23 mouse cellular contexts compared by ENCODE assay signal in genomic region chr6:36137223-36137622, GRCm38 (mm10).
"Had no signal": no experiment of that assay in that cellular context is flagged by ENCODE, and none has a peak within 500 bp of the region (broad histone marks: within the 10 kb centered on the region; RNA-seq: fewer than 3 reads in every experiment).

No protein-coding gene starts in this region.

- DNase-seq: gastrocnemius, adult 2 months; gastrocnemius, postnatal 10 days; gastrocnemius, postnatal 25 days; heart, adult 2 months; heart, postnatal 14 days; heart, postnatal 36 days; kidney, adult 11 months; kidney, adult 8-10 months; kidney, postnatal 10 days; kidney, postnatal 25 days; layer of hippocampus, adult 9-11 months; liver had no signal

- H3K36me3 ChIP-seq: heart, embryonic 13.5 days; heart, embryonic 15.5 days; hindbrain, embryonic 13.5 days; hindbrain, embryonic 15.5 days; limb, embryonic 10.5 days; limb, embryonic 12.5 days had no signal

- H3K9me3 ChIP-seq: heart, embryonic 15.5 days; hindbrain, embryonic 15.5 days; limb, embryonic 10.5 days had no signal

- H3K27me3 ChIP-seq: heart, embryonic 13.5 days; heart, embryonic 15.5 days; hindbrain, embryonic 13.5 days; hindbrain, embryonic 15.5 days; limb, embryonic 12.5 days had no signal

- H3K4me2 ChIP-seq: heart, embryonic 11.5 days; heart, embryonic 13.5 days; heart, embryonic 15.5 days; hindbrain, embryonic 13.5 days; hindbrain, embryonic 15.5 days; limb, embryonic 12.5 days; liver, embryonic 11.5 days had no signal

- H3K4me1 ChIP-seq: hindbrain, embryonic 13.5 days; hindbrain, embryonic 15.5 days; limb, embryonic 10.5 days; limb, embryonic 12.5 days had no signal

- H3K27ac ChIP-seq: gastrocnemius, adult 2 months; heart, adult 2 months; heart, embryonic 13.5 days; heart, embryonic 15.5 days; hindbrain, embryonic 13.5 days; hindbrain, embryonic 15.5 days; hindbrain, postnatal 0 days; left cerebral cortex, adult 2 months; limb, embryonic 10.5 days; limb, embryonic 12.5 days had no signal

- ATAC-seq: hindbrain, postnatal 0 days; intestine, embryonic 16.5 days had no signal

- H3K4me3 ChIP-seq: gastrocnemius, adult 2 months; heart, adult 2 months; heart, embryonic 13.5 days; heart, embryonic 15.5 days; hindbrain, embryonic 13.5 days; hindbrain, embryonic 15.5 days; left cerebral cortex, adult 2 months; limb, embryonic 10.5 days; limb, embryonic 12.5 days had no signal

- H3K9ac ChIP-seq: heart, embryonic 13.5 days; heart, embryonic 15.5 days; hindbrain, embryonic 13.5 days; hindbrain, embryonic 15.5 days; limb, embryonic 12.5 days had no signal
